Mouse (Mus musculus): ENCODE results near the gene Ehd4.

The Ehd4 gene

GRCm38 (mm10) chr2:120074096-120074495 lies 80.3 kb downstream of the Ehd4 start:
- DNase-seq (ENCODE audit: low read depth, low spot score): no peak

- DNase-seq (ENCODE audit: low read depth, low spot score): no peak
Observed at GRCm38 (mm10) chr2:120069466-120069990, 84.9 kb downstream of the Ehd4 start.

DNA sequence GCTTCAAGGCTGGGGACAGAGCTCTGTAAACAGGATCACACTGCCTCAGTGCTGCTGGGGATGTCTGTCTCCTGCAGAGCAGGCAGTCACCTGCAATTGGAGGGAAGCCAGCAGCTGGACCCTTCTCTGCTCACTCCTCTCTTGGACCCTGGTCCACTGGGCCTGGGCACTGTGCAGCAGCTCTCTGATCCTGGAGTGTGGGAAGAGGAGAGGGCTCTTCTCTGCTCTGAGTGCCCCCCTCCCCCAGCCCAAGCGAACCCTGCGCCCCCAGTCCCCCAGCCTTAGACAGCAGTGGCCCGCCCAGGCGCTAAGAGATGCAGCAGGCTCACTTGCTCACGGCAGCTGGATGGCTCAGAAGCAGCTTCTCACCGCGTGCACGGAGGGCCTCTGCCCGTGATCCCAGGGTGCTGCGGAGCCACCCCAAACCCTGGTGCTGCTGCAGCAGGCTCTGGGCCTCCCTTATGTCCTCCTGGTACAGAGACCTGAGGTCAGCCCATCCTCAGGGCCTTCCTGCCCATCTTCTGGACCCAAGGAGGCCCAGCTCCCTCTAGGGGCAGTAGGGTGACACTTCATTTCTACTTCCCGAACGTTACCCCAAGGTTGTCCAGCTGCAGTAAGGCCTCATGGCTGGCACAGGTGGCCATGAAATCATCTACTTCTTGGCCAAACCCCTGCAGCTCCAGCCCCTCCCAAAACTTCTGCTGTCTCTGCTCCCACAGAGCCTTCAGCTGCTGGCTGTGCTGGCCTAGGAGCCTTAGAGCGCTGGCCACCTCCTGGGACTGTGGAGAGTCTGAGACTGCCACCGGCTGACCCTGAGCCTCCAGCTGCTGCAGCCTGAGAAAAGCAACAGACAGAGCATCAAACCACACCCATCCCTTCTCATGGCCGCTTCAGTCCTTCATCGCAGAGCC lies 85.6 kb downstream of the Ehd4 start:
- DNase-seq (ENCODE audit: low read depth, low spot score): peak; percentile 56

- no peak for DNase-seq (ENCODE audit: low read depth, low spot score)
Observed at GRCm38 (mm10) chr2:120066224-120066623, 88.2 kb downstream of the Ehd4 start.

DNA sequence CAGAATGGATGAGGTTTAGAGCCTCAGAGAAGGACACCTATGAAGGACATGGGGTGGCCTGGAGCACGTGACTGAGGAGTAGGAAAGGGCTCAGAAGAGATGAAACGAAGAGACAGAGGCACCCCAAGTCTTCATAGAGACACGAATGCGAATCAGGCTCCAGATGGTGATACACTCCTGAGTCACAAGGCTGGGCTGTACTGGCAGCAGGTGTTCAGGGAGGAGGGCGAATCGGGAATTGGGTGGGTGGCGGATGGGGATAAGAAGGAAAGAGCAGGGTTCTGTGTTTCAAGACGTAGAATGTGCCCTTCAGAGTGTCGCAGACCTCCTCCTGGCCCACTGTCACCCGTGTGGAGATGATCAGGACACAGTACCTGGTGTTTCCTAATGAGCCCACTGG lies 89.2 kb downstream of the Ehd4 start:
- DNase-seq (ENCODE audit: low read depth, low spot score): no peak

DNA sequence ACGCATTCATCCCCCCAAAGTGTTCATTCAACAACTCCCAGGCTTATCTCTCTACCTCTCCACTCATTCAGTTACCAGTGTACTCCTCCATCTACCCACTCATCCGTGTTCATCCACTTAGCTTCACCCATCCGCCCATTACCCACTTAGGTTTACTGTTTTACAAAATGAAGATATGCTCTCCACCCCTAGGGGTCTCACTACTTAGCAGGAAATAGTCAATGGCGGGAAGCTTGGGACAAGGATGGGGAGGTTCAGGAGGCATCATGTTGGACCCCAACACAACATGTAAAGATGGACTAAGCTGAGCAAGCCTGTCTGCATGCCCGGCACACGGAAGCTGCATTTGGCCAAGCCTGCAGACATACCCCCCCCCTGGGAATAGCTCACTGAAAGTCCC lies 89.8 kb downstream of the Ehd4 start:
- no peak for DNase-seq (ENCODE audit: low read depth, low spot score)

- no peak for DNase-seq (ENCODE audit: low read depth, low spot score)
Observed at GRCm38 (mm10) chr2:120062248-120062647, 92.2 kb downstream of the Ehd4 start.

- no peak for DNase-seq (ENCODE audit: low read depth, low spot score)
Observed at GRCm38 (mm10) chr2:120060651-120061050, 93.8 kb downstream of the Ehd4 start.

DNA sequence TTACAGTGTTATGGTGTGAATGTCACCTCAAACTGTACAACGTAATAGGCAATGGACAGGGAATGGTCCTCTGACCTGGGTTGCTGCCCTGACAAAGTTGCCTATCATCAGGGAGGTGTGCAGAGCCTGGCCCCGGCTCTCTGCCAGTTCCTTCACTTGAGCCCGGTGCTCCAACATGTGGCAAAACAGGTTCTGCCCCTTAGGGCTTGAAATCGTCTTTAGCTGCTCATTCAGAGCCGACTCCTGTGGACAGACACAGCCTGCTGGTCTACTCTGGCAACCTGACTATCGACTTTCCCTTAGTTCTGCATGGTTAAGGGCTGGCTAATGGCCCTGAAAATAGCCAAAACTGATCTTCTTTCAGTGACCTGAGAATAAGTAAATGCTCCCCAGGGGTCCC lies 94.2 kb downstream of the Ehd4 start:
- no peak for DNase-seq (ENCODE audit: low read depth, low spot score)

DNA sequence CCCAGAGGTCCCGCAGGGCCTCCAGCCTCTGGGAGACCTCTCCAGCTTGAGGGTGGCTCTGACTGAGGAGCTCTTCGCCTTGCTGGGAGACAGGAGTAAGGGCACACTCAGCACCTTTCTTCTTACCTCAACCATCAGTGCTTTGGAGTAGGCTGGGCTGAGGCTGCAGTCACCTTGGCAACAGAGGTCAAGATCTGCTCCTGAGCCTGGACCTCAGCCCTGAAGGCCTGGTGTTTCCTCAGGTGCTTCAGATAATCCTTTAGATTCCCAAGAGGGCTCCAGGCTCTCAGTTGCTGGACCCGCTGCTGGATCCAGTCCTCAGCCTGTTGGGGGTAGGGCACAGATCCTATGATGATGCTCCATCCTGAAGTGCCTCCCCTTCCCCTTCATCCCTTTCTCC lies 94.9 kb downstream of the Ehd4 start:
- no peak for DNase-seq (ENCODE audit: low read depth, low spot score)

DNA sequence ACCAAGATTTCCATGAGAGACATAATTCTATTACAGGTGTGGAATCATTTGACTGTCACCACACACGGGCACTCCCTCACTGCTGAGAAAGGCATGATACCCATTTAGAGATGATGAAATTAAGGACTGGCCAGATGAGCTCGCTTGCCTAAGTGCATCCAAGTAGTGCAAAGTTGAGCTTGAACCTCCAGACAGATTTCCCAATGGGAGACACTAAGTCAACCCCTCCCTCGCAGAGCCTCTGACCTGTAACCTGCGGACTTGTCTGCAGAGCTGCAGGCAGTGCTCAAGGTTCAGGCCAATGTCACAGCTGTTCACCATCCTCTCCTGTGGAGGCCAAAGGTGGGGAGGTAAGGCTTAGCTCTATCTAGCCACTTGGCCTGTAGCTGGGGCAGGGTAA lies 95.6 kb downstream of the Ehd4 start:
- no peak for DNase-seq (ENCODE audit: low read depth, low spot score)

- DNase-seq (ENCODE audit: low read depth, low spot score): no peak
Observed at GRCm38 (mm10) chr2:120055923-120056322, 98.5 kb downstream of the Ehd4 start.

GRCm38 (mm10) chr2:120054771-120055552 lies 99.4 kb downstream of the Ehd4 start:
- no peak for DNase-seq (ENCODE audit: low read depth, low spot score)

GRCm38 (mm10) chr2:120051405-120051804 lies 103.0 kb downstream of the Ehd4 start:
- no peak for DNase-seq (ENCODE audit: low read depth, low spot score)

- DNase-seq (ENCODE audit: low read depth, low spot score): peak; percentile 31
Observed at GRCm38 (mm10) chr2:120049632-120050274, 104.7 kb downstream of the Ehd4 start.

GRCm38 (mm10) chr2:120048173-120048572 lies 106.2 kb downstream of the Ehd4 start:
- no peak for DNase-seq (ENCODE audit: low read depth, low spot score)

GRCm38 (mm10) chr2:120046486-120047310 lies 107.7 kb downstream of the Ehd4 start:
- no peak for DNase-seq (ENCODE audit: low read depth, low spot score)

DNA sequence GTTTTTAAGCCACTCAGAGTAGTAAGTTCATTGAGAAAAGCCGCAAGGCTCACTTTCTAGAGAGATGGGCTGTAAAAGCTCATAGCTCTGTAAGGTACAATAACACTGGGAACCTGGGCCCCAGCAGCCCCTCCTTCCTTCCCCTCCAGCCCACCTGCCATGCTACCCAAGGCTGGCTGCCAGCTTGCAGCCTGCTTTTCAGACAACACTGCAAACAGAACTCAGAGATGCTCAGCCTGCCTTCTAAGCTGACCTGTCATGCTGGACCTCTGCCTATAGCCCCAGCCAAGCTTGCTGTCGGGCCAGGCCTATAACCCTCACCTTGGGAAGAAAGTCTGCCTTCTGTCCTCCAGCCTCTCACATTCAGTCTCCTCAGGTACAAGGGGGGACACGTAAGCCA lies 109.7 kb downstream of the Ehd4 start:
- no peak for DNase-seq (ENCODE audit: low read depth, low spot score)

- DNase-seq (ENCODE audit: low read depth, low spot score): no peak
Observed at GRCm38 (mm10) chr2:120044101-120044603, 110.3 kb downstream of the Ehd4 start.

- no peak for DNase-seq (ENCODE audit: low read depth, low spot score)
Observed at GRCm38 (mm10) chr2:120040991-120041390, 113.4 kb downstream of the Ehd4 start.

Measured in mesoderm, embryonic 11.5 days (tissue).